Mouse (Mus musculus) kidney, postnatal 0 days (tissue): ENCODE data around the gene Ftsj1. TPM values are rescaled to one million over a fixed set of nuclear protein-coding genes. Genes with fewer than 3 reads are reported as not detected.

Experiments used
- ATAC-seq: fragments of 200-750 bp; cut with Nextera tagmentation; replicated peaks from 2 replicates; pipeline ENCODE4 v1.8.0; 2017; ENCODE audit warnings: low read depth, moderate number of reproducible peaks, moderate TSS enrichment, moderate library complexity; ENCODE audit not compliant: low FRiP score
- DNase-seq: peaks from one replicate; pipeline ENCODE4 v3.0.0-alpha.2; 2016; ENCODE audit warnings: low spot score
- H3K27ac ChIP-seq: fragments of 300-500 bp; sonication (generic); 2 replicates; pipeline ENCODE4 v1.5.1; 2014; ENCODE audit warnings: mild to moderate bottlenecking
- H3K27me3 ChIP-seq: fragments of 300-500 bp; sonication (generic); 2 replicates; pipeline ENCODE4 v1.6.1; 2014; ENCODE audit warnings: low read length, mixed read lengths; ENCODE audit not compliant: insufficient read depth
- H3K36me3 ChIP-seq: fragments of 300-500 bp; sonication (generic); 2 replicates; pipeline ENCODE4 v1.6.1; 2014; ENCODE audit warnings: low read length, mixed read lengths; ENCODE audit not compliant: insufficient read depth
- H3K4me1 ChIP-seq: fragments of 300-500 bp; sonication (generic); replicated peaks from 2 replicates; pipeline ENCODE4 v1.6.1; 2014; ENCODE audit warnings: antibody characterized with exemption, low read length, mixed read lengths; ENCODE audit not compliant: insufficient read depth
- H3K4me2 ChIP-seq: fragments of 300-500 bp; sonication (generic); 2 replicates; pipeline ENCODE4 v1.6.1; 2014; ENCODE audit warnings: mild to moderate bottlenecking, low read length, moderate library complexity, mixed read lengths
- H3K4me3 ChIP-seq: fragments of 300-500 bp; sonication (generic); replicated peaks from 2 replicates; pipeline ENCODE4 v1.5.1; 2014; ENCODE audit warnings: low read depth, low read length
- H3K9ac ChIP-seq: fragments of 300-500 bp; sonication (generic); 2 replicates; pipeline ENCODE4 v1.6.1; 2014; ENCODE audit warnings: low read depth, low read length
- H3K9me3 ChIP-seq: fragments of 300-500 bp; sonication (generic); replicated peaks from 2 replicates; pipeline ENCODE4 v1.6.1; 2016; ENCODE audit warnings: low read length, inconsistent platforms, mixed read lengths
- CTCF ChIP-seq: IDR thresholded peaks from 2 replicates; pipeline ENCODE4 v1.5.1; 2016; ENCODE audit warnings: antibody characterized with exemption, low read depth, mild to moderate bottlenecking, moderate library complexity
- WGBS: fragments of 180-500 bp; shearing (Covaris S2); extraction: QIAGEN DNeasy Blood & Tissue Kit; methylation state at CpG from one replicate; pipeline ENCODE4 v1.1.7; 2014; 5-methylcytosine and 5-hydroxymethylcytosine counted together
- polyA plus RNA-seq: library from polyadenylated mRNA; unstranded; fragments of >200 nt; fragmentation: Nextera tagmentation; extraction: Ambion mirVana; gene quantifications from 2 replicates; pipeline ENCODE4 v1.2.1, GENCODE M21; 2015

Gene Ftsj1
- polyA plus RNA-seq, 1 experiment from 2014 or later = 29.2 TPM

DNA sequence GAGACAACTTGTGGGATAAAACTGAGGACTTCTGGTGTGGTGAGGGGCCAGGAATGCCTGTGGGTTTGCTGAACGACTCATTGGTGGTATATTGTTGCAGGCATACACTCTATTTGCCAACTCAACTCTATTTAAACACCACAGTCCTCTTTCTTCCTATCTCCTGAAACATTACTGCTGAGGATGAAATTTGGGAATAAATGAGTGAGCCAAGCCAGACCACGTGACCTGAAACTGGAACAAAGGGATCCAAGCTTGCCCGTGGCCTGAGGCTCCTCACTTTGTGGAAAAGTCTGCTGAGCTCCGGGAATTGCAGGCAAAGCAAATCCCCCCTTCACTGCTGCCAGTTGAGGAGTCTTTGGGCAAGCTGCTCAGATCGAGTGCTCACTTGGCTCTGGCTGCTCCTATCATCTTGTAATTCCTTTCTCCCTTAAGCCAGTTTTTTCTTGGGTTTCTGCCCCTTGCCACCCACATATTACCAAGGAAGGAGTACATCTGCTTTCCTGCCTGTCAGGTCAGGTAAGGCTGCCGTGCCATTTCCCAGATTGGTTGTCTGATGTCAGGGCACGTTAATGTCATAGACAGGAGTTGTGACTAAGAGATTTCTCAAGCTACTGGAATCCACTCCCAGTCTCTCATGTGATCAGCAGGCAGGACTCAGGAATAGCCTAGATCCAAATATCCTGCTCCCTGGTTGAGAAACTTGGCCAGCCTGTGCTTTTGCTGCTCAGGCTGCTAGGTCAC, 29.4 kb downstream of the Ftsj1 start:
- 69% methylated on average over 7 of the region's 7 CpGs for WGBS
- Histone ChIP-seq H3K9me3 (no peaks in the 10 kb centered on the region), H3K4me1 (no peaks in the 10 kb centered on the region), H3K9ac (no peak overlapping the region), H3K36me3 (no peaks in the 10 kb centered on the region), H3K4me3 (no peak overlapping the region), H3K4me2 (no peak overlapping the region), H3K27ac (no peak overlapping the region), H3K27me3 (no peaks in the 10 kb centered on the region)
- DNase-seq (no peak), ATAC-seq (no peak)
- TF ChIP-seq CTCF = no peak

DNA sequence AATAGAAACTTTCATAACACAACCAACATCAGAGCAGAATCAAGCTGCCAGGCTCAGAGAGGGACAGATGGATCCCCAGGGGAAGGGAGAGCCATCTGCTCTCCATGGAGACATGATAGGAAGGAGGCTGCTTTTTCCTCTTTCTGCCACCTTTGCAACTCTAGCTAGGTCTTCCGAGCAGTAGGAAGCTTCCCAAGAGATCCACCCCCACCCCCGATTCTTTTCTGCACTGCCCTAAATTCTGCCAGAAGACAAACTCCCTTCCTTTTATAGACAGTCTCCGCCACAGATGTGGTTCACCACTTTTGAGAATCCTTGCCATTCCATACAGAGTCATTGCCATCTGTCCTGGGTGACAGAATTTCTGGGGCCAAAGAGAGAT, 29.9 kb downstream of the Ftsj1 start:
- DNase-seq (no peak), ATAC-seq (no peak)
- Histone ChIP-seq H3K9me3 (no peaks in the 10 kb centered on the region), H3K4me1 (no peaks in the 10 kb centered on the region), H3K27ac (no peak overlapping the region), H3K4me3 (no peak overlapping the region), H3K36me3 (no peaks in the 10 kb centered on the region), H3K9ac (no peak overlapping the region), H3K27me3 (no peaks in the 10 kb centered on the region), H3K4me2 (no peak overlapping the region)
- no peak for TF ChIP-seq CTCF
- 73% methylated on average over 3 of the region's 3 CpGs for WGBS

DNA sequence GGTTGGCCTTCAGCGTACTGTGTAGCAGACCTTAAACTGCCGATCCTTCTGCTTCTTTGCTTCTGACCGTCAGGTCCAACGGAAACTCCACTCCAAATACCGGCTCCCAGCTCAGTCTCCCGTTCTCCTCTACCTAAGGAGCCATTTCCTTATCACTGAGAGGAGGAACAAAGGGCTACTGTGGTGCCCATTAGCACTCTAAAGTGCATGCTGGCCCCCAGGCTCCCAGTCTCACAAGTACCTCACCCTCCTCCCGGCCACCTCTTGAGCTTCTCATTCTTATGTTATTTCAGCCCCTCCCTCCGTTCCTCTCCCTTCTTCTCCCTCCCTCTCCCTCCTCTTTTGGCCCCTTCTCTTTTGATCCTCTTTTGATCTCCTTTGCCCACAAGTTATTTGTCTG, 32.6 kb downstream of the Ftsj1 start:
- no peak for TF ChIP-seq CTCF
- H3K36me3 ChIP-seq = no peaks in the 10 kb centered on the region
- H3K9me3 ChIP-seq = no peaks in the 10 kb centered on the region
- H3K4me2 ChIP-seq = no peak overlapping the region
- H3K27me3 ChIP-seq = no peaks in the 10 kb centered on the region
- no peak overlapping the region for H3K9ac ChIP-seq
- H3K4me1 ChIP-seq = no peaks in the 10 kb centered on the region
- no peak overlapping the region for H3K27ac ChIP-seq
- WGBS = 41% methylated on average over 8 of the region's 8 CpGs
- no peak overlapping the region for H3K4me3 ChIP-seq
- ATAC-seq (no peak), DNase-seq (no peak)

GRCm38 (mm10) chrX:8218114-8218513, 34.1 kb downstream of the Ftsj1 start:
- TF ChIP-seq CTCF = no peak
- DNase-seq (no peak), ATAC-seq (no peak)
- no peaks in the 10 kb centered on the region for H3K4me1 ChIP-seq
- no peak overlapping the region for H3K4me3 ChIP-seq
- no peak overlapping the region for H3K4me2 ChIP-seq
- H3K27ac ChIP-seq = no peak overlapping the region
- no peaks in the 10 kb centered on the region for H3K9me3 ChIP-seq
- no peaks in the 10 kb centered on the region for H3K36me3 ChIP-seq
- no peak overlapping the region for H3K9ac ChIP-seq
- WGBS = 71% methylated on average over 2 of the region's 2 CpGs
- no peaks in the 10 kb centered on the region for H3K27me3 ChIP-seq

DNA sequence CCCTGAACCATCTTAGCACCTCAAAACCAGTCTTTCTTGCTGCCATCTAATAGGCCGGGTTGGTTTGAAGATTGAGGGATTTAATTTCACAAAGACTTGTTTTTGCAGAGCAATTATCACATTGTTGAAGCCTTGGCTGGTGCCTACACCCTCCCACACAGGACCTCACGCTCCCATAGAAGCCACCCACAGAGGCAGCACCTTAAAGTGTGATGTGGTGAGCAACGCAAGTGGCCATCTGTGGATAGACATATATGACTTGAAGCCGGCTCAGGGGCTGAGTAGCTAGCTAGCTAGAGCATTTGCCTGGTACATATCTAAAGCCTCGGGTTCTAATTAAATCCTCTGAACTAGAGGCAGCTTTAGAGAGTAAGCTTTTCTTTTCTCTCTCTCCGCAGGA, 34.8 kb downstream of the Ftsj1 start:
- H3K27me3 ChIP-seq = no peaks in the 10 kb centered on the region
- H3K27ac ChIP-seq = no peak overlapping the region
- WGBS = 62% methylated on average over 6 of the region's 6 CpGs
- no peak overlapping the region for H3K4me3 ChIP-seq
- H3K4me2 ChIP-seq = no peak overlapping the region
- TF ChIP-seq CTCF = no peak
- no peaks in the 10 kb centered on the region for H3K4me1 ChIP-seq
- no peak overlapping the region for H3K9ac ChIP-seq
- DNase-seq (no peak), ATAC-seq (no peak)
- H3K9me3 ChIP-seq = no peaks in the 10 kb centered on the region
- H3K36me3 ChIP-seq = no peaks in the 10 kb centered on the region

DNA sequence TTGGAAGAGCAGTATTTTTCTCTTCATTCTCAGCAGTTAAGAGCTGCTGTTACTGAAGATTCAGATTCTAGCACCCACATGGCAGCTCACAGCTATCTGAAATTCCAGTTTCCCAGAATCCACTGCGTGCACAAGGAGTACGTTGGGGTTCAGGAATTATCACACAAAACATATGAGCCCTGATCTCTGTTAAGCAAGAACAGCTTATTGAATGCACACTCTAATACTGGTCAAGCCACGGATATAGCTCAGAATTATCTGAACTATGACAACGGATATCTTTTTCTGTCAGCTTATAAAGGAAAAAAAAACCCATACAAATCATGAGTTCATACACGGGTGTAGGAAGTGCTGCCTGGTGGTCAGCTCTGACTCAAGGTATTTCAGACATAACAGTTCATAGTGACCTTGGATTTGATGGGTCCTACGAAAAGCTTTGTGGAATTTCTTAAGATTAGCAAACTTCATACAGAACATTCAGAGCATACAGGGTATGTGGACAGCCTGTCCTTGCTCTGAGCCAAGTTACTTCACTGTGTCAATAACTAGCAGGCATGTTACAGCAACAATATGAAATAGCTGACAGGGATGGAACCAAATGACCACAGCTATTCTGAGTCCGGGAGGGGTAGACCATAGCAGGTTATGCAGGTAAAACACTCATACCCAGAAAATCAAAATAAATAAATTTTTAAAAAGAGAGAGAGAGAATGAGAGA, 40.6 kb downstream of the Ftsj1 start:
- ATAC-seq (no peak), DNase-seq (no peak)
- TF ChIP-seq CTCF = no peak
- 75% methylated on average over 7 of the region's 7 CpGs for WGBS
- no peak overlapping the region for H3K4me3 ChIP-seq
- no peak overlapping the region for H3K4me2 ChIP-seq
- no peak overlapping the region for H3K9ac ChIP-seq
- H3K27ac ChIP-seq = no peak overlapping the region
- no peaks in the 10 kb centered on the region for H3K9me3 ChIP-seq
- H3K4me1 ChIP-seq = no peaks in the 10 kb centered on the region
- H3K27me3 ChIP-seq = no peaks in the 10 kb centered on the region
- no peaks in the 10 kb centered on the region for H3K36me3 ChIP-seq
